Mouse (Mus musculus): ENCODE data around the gene Frmd4b. TPM values are rescaled to one million over a fixed set of nuclear protein-coding genes. Genes with fewer than 3 reads are reported as not detected.

Gene Frmd4b
- polyA plus RNA-seq, 1 experiment from 2014 or later: 46.3 TPM

DNA sequence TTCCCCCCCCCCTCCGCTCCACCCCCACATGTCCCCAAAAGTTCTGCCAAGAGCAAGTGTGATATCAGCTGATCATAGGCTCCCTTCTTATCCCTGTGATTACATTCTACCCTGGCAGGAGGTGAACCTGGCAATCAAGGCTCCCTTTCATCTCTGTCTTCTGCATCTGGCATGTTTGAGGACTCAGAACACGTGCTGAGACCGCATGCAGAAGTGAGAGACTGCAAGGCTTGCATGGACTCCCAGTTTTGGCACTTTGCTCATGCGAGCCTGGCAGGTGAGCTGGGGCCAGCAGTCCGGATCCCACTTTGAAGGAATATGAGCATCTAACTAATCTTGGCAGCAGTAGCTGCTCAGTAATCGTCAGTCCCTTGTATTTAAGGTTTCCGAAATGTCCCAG is 39.1 kb downstream of the Frmd4b start:
- no peaks in the 10 kb centered on the region for H3K9me3 ChIP-seq
- peaks cover 47% of the 10 kb centered on the region for H3K4me1 ChIP-seq
- H3K27ac ChIP-seq: no peak overlapping the region
- H3K36me3 ChIP-seq: no peaks in the 10 kb centered on the region
- H3K27me3 ChIP-seq (replicated peaks): no peaks in the 10 kb centered on the region
- H3K4me2 ChIP-seq (replicated peaks): no peak overlapping the region
- no peak for ATAC-seq (ENCODE audit: low FRiP score, low read depth)
- no peak overlapping the region for H3K9ac ChIP-seq
- H3K4me3 ChIP-seq: no peak overlapping the region
- 82% methylated on average over 7 of the region's 7 CpGs for WGBS

DNA sequence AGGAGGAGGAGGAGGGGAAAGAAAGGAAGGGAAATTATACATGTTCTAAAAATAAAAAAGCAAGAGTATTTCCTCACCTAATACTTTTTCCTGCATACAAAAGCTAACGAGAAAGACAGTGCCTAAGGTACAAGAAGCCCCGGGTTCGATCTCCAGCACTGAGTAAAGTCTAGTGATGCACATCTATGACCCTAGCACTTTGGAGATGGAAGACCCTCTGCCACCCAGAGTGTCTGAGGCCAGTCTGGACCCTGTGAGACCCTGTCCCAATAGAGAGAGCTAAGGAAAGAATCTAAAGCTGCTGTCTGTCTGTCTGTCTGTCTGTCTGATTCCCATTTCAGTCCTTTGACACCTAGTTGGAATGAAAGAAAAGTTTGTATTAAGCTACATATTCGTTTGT is 40.0 kb downstream of the Frmd4b start:
- Histone ChIP-seq H3K9ac (no peak overlapping the region), H3K4me1 (peaks cover 41% of the 10 kb centered on the region), H3K27ac (peak overlapping the region; percentile 82), H3K36me3 (no peaks in the 10 kb centered on the region), H3K4me3 (no peak overlapping the region), H3K4me2 (replicated peaks) (0 out of 2 replicates have a peak overlapping the region, but pooled peaks have one; percentile 8), H3K27me3 (replicated peaks) (no peaks in the 10 kb centered on the region), H3K9me3 (no peaks in the 10 kb centered on the region)
- peak; percentile 39; the same call in 1 of the 2 replicates for ATAC-seq (ENCODE audit: low FRiP score, low read depth)
- 50% methylated on average over 4 of the region's 4 CpGs for WGBS

DNA sequence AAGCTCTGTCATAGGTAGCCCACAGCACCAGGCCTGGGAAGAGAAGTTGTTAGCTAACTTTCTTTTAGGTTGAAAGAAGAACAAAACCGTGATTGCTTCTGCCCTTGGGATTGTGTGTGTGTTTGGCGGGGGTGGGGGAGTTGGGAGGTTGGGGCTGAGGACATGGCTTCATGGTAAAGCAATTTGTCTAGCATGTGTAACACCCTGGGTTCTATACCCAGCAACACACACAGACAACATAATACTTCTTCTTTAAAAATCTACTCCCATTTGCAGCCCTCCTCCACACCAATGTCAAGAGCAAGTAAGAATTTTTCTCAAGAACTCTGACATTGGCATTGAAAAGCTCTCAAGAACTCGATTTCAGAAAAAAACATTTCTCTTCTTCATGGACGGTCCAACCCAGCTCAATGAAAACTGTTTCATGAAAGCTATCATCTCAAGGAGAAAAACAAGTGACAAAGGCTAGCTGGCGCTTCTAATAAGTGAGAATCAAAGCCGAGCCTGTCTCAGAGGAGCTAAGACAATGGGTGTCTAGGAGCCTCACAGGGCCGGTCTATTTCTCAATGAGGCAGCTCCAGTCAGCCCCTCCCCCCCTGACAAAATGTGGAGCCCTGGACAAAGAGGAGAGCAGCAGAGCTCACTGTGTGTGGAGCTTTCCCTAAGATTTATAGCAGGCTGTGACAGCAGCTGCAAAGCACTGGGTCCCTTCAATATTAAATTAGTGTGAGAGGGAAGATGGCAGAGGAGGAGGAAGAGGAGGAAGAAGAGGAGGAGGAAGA is 40.6 kb downstream of the Frmd4b start:
- H3K4me2 ChIP-seq (replicated peaks): 0 out of 2 replicates have a peak overlapping the region, but pooled peaks have one; percentile 8
- H3K36me3 ChIP-seq: no peaks in the 10 kb centered on the region
- no peaks in the 10 kb centered on the region for H3K27me3 ChIP-seq (replicated peaks)
- WGBS: 20% methylated on average over 7 of the region's 7 CpGs
- no peaks in the 10 kb centered on the region for H3K9me3 ChIP-seq
- H3K9ac ChIP-seq: no peak overlapping the region
- peak; percentile 97 for ATAC-seq (ENCODE audit: low FRiP score, low read depth)
- no peak overlapping the region for H3K4me3 ChIP-seq
- peaks cover 37% of the 10 kb centered on the region for H3K4me1 ChIP-seq
- H3K27ac ChIP-seq: peak overlapping the region; percentile 82

DNA sequence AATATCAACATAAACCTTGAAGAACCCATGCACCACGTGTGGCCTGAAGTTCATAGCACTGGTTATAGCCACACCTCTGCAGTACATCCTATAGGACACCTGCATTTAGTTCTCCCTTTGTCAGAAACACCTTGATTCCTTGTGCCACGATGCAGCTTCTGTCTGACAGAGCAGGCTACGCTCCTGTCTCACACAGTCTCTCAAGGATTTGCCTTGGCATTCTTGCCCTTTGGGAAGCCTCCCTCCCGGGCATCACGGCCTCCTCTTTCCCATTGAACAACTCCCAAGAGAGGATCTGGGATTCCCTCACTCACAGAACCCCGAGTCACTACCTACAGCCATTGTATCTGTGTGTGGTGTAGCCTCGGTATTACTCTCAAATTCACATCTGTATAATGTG is 41.2 kb downstream of the Frmd4b start:
- ATAC-seq (ENCODE audit: low FRiP score, low read depth): no peak
- no peak overlapping the region for H3K9ac ChIP-seq
- peak overlapping the region; percentile 82 for H3K27ac ChIP-seq
- H3K36me3 ChIP-seq: no peaks in the 10 kb centered on the region
- H3K4me1 ChIP-seq: peaks cover 35% of the 10 kb centered on the region
- no peak overlapping the region for H3K4me3 ChIP-seq
- no peaks in the 10 kb centered on the region for H3K9me3 ChIP-seq
- H3K4me2 ChIP-seq (replicated peaks): no peak overlapping the region
- H3K27me3 ChIP-seq (replicated peaks): no peaks in the 10 kb centered on the region
- WGBS: 62% methylated on average over 7 of the region's 7 CpGs

DNA sequence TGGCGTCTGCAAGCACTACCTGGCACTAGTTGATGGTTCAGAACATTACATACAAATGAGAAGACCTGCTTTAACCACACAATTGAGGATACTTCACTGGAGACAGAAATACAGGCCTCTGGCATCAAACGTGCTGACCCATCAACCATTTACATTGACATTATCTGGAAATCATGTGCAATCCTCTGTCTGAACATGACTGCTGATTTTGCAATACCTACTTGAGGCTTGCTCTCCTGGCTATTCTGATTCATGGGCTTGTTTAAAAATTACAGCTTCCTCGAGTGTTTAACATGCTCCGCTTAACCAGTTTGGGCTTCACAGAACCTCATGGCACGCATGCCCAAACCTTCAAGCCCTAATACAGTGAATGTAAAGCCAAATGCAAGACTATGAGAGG is 42.4 kb downstream of the Frmd4b start:
- Histone ChIP-seq H3K4me1 (peaks cover 35% of the 10 kb centered on the region), H3K4me3 (no peak overlapping the region), H3K9ac (no peak overlapping the region), H3K36me3 (no peaks in the 10 kb centered on the region), H3K4me2 (replicated peaks) (no peak overlapping the region), H3K27ac (no peak overlapping the region), H3K9me3 (no peaks in the 10 kb centered on the region), H3K27me3 (replicated peaks) (no peaks in the 10 kb centered on the region)
- 91% methylated on average over 5 of the region's 5 CpGs for WGBS
- ATAC-seq (ENCODE audit: low FRiP score, low read depth): no peak

DNA sequence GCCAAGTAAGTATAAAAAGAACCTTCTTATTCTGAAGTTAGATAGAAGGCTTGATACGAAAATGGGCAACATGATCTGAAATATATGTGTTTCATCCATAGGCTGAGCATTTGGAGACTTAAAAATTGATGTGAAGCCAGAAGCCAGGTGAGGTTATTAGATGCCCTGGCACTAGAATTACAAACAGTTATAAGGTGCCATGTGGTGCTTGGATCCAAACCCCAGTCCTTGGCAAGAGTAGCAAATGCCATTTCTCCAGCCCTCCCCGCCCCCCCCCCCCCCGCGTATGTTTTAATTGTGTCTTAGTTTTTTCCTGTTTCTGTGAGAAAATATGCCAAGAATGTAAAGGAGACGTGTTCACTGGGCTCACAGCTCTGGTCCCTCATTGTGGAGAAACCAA is 45.1 kb downstream of the Frmd4b start:
- no peak overlapping the region for H3K4me3 ChIP-seq
- no peak overlapping the region for H3K9ac ChIP-seq
- H3K4me1 ChIP-seq: peaks cover 22% of the 10 kb centered on the region
- H3K9me3 ChIP-seq: no peaks in the 10 kb centered on the region
- WGBS: 87% methylated on average over 5 of the region's 5 CpGs
- no peak for ATAC-seq (ENCODE audit: low FRiP score, low read depth)
- no peak overlapping the region for H3K27ac ChIP-seq
- H3K27me3 ChIP-seq (replicated peaks): no peaks in the 10 kb centered on the region
- H3K36me3 ChIP-seq: no peaks in the 10 kb centered on the region
- no peak overlapping the region for H3K4me2 ChIP-seq (replicated peaks)

DNA sequence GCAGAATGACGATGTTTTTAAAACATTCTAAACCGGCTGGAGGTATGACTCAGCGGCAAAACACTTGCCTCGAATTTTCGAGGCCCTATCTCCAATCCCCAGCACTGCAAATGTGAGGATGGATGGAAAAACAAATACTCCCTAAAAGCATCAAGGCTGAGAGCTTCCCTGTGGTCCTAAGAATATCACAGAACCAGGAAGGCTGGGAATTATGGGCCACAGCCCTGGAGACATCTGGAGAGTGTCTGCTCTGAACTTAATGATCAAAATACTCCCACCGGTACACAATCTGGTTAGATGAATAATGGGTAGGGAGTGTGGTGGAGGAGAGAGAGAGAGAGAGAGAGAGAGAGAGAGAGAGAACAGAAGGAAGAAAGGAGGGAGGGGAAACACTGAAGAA is 48.8 kb downstream of the Frmd4b start:
- no peak overlapping the region for H3K27ac ChIP-seq
- H3K9me3 ChIP-seq: no peaks in the 10 kb centered on the region
- H3K9ac ChIP-seq: no peak overlapping the region
- H3K36me3 ChIP-seq: no peaks in the 10 kb centered on the region
- H3K27me3 ChIP-seq (replicated peaks): no peaks in the 10 kb centered on the region
- ATAC-seq (ENCODE audit: low FRiP score, low read depth): no peak
- no peak overlapping the region for H3K4me2 ChIP-seq (replicated peaks)
- H3K4me1 ChIP-seq: peaks cover 28% of the 10 kb centered on the region
- 68% methylated on average over 6 of the region's 6 CpGs for WGBS
- H3K4me3 ChIP-seq: no peak overlapping the region

DNA sequence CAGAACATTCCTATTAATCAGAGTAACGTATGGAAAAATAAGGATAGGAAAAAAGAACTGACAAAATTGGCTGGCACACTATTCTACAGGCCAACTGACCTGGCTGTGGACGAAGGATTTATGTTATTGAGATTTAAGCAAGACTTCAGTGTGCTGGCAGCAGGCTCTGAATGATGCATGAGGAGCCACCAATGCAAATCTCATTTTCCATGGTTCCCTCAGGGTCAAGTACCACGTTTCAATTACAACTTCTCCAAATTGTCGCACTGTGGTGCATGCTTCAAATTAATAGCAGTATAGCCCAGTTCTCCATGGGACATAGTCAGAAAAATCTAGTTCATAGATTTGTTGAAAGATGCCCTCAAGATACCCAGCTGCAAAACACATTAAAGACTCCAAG is 50.6 kb downstream of the Frmd4b start:
- no peak overlapping the region for H3K4me3 ChIP-seq
- WGBS: 33% methylated on average over 4 of the region's 4 CpGs
- H3K27ac ChIP-seq: no peak overlapping the region
- no peak overlapping the region for H3K4me2 ChIP-seq (replicated peaks)
- no peaks in the 10 kb centered on the region for H3K36me3 ChIP-seq
- no peak for ATAC-seq (ENCODE audit: low FRiP score, low read depth)
- peaks cover 28% of the 10 kb centered on the region for H3K4me1 ChIP-seq
- no peak overlapping the region for H3K9ac ChIP-seq
- no peaks in the 10 kb centered on the region for H3K27me3 ChIP-seq (replicated peaks)
- no peaks in the 10 kb centered on the region for H3K9me3 ChIP-seq

DNA sequence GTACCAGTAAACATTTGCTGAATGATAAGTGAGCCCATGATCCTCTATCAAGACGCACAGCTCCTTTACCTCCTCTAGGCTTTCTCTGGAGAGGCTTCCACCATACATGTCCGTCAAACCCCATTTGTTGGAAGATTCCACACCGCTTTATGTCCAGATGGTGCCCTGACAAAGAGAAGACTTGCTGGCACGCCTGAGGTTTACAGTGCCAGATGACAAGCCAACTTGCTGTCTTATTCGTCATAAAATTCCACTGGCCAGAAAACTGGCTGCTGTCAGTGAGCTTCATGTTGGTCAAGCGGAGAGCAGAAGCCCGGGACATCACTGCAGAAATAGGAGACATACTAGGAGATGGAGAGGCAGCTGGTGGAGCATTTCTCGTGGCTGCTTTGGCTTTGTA is 60.2 kb downstream of the Frmd4b start:
- Histone ChIP-seq H3K36me3 (no peaks in the 10 kb centered on the region), H3K27me3 (replicated peaks) (no peaks in the 10 kb centered on the region), H3K4me3 (no peak overlapping the region), H3K4me1 (peaks cover 37% of the 10 kb centered on the region), H3K27ac (no peak overlapping the region), H3K9ac (no peak overlapping the region), H3K4me2 (replicated peaks) (no peak overlapping the region), H3K9me3 (no peaks in the 10 kb centered on the region)
- 76% methylated on average over 8 of the region's 8 CpGs for WGBS
- ATAC-seq (ENCODE audit: low FRiP score, low read depth): no peak

DNA sequence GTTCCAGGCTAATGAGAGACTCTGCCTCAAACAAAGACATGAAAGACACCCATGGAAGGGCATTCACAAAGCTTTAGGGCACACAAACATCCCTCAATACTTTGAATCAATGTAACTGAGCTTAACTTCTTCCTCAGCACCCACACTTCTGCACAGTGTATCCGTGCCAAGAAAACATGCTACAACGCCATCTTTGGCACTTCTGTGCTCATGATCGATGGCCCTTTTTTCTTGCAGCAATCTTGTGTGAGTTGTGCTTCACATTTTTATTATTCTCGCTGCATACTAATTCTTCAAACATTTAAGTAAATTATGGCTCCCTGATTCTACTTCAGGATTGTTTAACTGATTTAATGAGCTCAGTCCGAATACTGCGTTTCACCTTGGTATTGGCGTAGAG is 61.7 kb downstream of the Frmd4b start:
- Histone ChIP-seq H3K36me3 (no peaks in the 10 kb centered on the region), H3K9me3 (no peaks in the 10 kb centered on the region), H3K9ac (no peak overlapping the region), H3K4me3 (no peak overlapping the region), H3K27me3 (replicated peaks) (no peaks in the 10 kb centered on the region), H3K4me1 (peaks cover 48% of the 10 kb centered on the region), H3K27ac (no peak overlapping the region), H3K4me2 (replicated peaks) (no peak overlapping the region)
- ATAC-seq (ENCODE audit: low FRiP score, low read depth): no peak
- WGBS: 89% methylated on average over 7 of the region's 7 CpGs

DNA sequence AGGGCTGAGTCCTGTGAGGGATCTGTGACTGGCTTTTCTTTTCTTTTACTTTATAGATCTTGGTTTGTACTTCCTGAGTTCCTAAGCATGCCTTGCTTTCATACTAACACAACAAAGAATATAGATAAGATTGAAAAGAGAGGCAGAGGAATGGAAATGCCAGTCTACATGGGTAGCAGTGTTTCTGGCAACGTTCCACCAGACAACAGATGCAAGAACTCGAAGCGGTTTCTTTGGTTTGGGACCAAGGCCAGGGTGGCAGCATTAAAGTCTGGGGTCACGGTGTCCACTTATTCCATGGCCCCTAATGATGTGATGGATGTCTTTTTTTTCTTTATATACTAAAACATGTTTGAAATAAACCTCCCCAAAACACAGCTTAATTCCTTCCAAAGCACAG is 63.9 kb downstream of the Frmd4b start:
- ATAC-seq (ENCODE audit: low FRiP score, low read depth): no peak
- Histone ChIP-seq H3K27ac (no peak overlapping the region), H3K4me2 (replicated peaks) (no peak overlapping the region), H3K36me3 (no peaks in the 10 kb centered on the region), H3K4me1 (peaks cover 42% of the 10 kb centered on the region), H3K9ac (no peak overlapping the region), H3K27me3 (replicated peaks) (no peaks in the 10 kb centered on the region), H3K9me3 (no peaks in the 10 kb centered on the region), H3K4me3 (no peak overlapping the region)
- WGBS: 67% methylated on average over 4 of the region's 4 CpGs

DNA sequence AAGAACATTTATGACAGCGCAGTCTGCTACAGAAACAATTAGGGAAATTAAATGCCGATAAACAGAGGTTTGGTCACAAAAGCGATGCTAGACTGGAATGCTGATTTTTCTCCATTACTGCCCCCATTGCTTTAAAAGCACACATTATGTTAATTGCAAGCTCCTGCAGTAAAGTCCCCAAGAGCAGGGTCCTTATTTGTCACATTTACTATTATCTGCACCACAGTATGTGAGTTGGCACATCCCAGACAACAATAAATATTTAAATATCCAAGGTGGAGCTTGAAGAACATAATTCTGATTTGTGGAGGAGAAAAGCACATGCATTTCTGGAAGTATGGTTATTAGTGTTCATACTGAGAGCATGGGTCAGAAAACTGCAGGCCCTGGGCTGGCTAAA is 64.8 kb downstream of the Frmd4b start:
- Histone ChIP-seq H3K4me3 (no peak overlapping the region), H3K27ac (peak overlapping the region; percentile 21; the same call in 1 of the 2 replicates), H3K9me3 (no peaks in the 10 kb centered on the region), H3K9ac (no peak overlapping the region), H3K36me3 (no peaks in the 10 kb centered on the region), H3K27me3 (replicated peaks) (no peaks in the 10 kb centered on the region), H3K4me1 (peaks cover 42% of the 10 kb centered on the region), H3K4me2 (replicated peaks) (no peak overlapping the region)
- ATAC-seq (ENCODE audit: low FRiP score, low read depth): no peak
- 55% methylated on average over 3 of the region's 3 CpGs for WGBS

DNA sequence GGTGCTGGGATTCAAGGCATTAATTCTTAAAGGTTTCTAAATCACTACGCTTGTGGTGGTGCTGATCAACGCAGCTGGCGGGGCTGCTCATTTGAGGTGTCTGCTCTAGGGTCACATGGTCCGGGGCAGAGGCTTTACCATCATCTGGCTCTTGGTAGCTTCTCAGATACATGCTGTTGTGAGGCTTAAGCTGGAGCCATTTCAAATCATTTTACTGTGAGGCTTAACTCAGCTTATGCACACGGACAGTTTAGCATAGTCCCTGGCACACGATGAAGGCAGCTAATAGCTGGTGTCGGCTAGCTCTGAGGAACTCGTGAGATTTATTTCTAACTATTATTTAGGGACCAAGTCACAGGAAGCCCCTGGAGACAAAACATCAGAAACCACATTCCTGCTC is 65.5 kb downstream of the Frmd4b start:
- Histone ChIP-seq H3K36me3 (peaks cover 3% of the 10 kb centered on the region), H3K4me3 (no peak overlapping the region), H3K4me1 (peaks cover 41% of the 10 kb centered on the region), H3K4me2 (replicated peaks) (no peak overlapping the region), H3K27me3 (replicated peaks) (no peaks in the 10 kb centered on the region), H3K9me3 (0 out of 2 replicates have a peak, but pooled peaks cover 4% of the 10 kb centered on the region), H3K9ac (no peak overlapping the region), H3K27ac (peak overlapping the region; percentile 22; the same call in 1 of the 2 replicates)
- 0 out of 2 replicates have a peak, but pooled peaks have one; percentile 46 for ATAC-seq (ENCODE audit: low FRiP score, low read depth)
- WGBS: 53% methylated on average over 8 of the region's 8 CpGs
